Comparison of ENCODE assay signal across 16 mouse cellular contexts in the genomic region with DNA sequence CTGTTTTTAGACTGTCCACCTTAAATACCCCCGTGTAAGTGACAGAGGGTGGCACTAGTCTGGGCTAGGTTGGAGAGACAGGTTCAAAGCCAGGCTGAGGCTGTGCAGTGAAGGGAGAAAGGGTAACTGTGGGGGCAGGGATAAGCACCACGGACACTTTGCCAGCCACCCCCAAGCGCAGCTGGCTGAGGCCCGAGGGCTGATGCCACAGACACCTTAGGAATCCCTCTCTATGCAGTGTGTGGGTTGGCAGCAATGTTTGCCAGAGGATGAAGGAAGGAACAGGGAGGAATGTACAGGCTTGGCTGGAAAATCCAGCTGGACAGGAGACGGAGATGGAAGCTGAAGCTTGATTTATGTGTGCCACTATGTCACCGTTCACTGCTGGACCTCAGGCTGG.
"Had no signal": no experiment of that assay in that cellular context is flagged by ENCODE, and none has a peak within 500 bp of the region (broad histone marks: within the 10 kb centered on the region; RNA-seq: fewer than 3 reads in every experiment).

No protein-coding gene starts in this region.

- H3K36me3 ChIP-seq: limb, embryonic 12.5 days; liver, embryonic 15.5 days; midbrain, embryonic 13.5 days; neural tube, embryonic 13.5 days had no signal

- H3K9ac ChIP-seq: limb, embryonic 12.5 days; liver, embryonic 15.5 days; midbrain, embryonic 13.5 days; neural tube, embryonic 13.5 days had no signal

- H3K4me1 ChIP-seq: liver, embryonic 15.5 days; midbrain, embryonic 13.5 days; neural tube, embryonic 13.5 days had no signal

- H3K9me3 ChIP-seq: limb, embryonic 12.5 days; liver, embryonic 15.5 days; megakaryocyte, embryonic 14.5 days; midbrain, embryonic 13.5 days; neural tube, embryonic 13.5 days had no signal

- H3K4me2 ChIP-seq: limb, embryonic 12.5 days; liver, embryonic 15.5 days; midbrain, embryonic 13.5 days; neural tube, embryonic 13.5 days had no signal

- ATAC-seq: intestine, embryonic 16.5 days had no signal

- DNase-seq: lung, adult 2 months; lung, postnatal 14 days; retina, postnatal 1 day; right cerebral cortex, postnatal 4 days; spleen, adult 18-20 months; thymus, adult 18-20 months; thymus, postnatal 14 days had no signal

- H3K27ac ChIP-seq: kidney, postnatal 0 days; left cerebral cortex, adult 2 months; limb, embryonic 12.5 days; liver, embryonic 15.5 days; macrophage; midbrain, embryonic 13.5 days; neural tube, embryonic 13.5 days had no signal

- H3K27me3 ChIP-seq: limb, embryonic 12.5 days; liver, embryonic 15.5 days; midbrain, embryonic 13.5 days; neural tube, embryonic 13.5 days had no signal

- H3K4me3 ChIP-seq: left cerebral cortex, adult 2 months; limb, embryonic 12.5 days; liver, embryonic 15.5 days; midbrain, embryonic 13.5 days; neural tube, embryonic 13.5 days had no signal
